Mouse (Mus musculus) CH12.LX (cell line): ENCODE data around the gene P4ha2. TPM values are rescaled to one million over a fixed set of nuclear protein-coding genes. Genes with fewer than 3 reads are reported as not detected.

Experiments used
- DNase-seq: peaks from one replicate; pipeline ENCODE4 v3.0.0-alpha.2; 2013; ENCODE audit errors: extremely low read depth
- H3K27ac ChIP-seq: 2 replicates; pipeline ENCODE4 v1.5.1; 2012; ENCODE audit warnings: low read depth, mild to moderate bottlenecking, control low read depth, moderate library complexity; ENCODE audit not compliant: insufficient read depth
- H3K27me3 ChIP-seq: replicated peaks from 2 replicates; pipeline ENCODE3; 2012; ENCODE audit warnings: inconsistent platforms
- H3K36me3 ChIP-seq, 2 experiments: replicated peaks in 1 of 2; 2 replicates each; pipeline versions ENCODE3 to v1.6.1; 2012; ENCODE audit warnings: inconsistent platforms in 1 of 2, low read length in 1 of 2, mild to moderate bottlenecking in 1 of 2, mixed read lengths in 1 of 2, moderate library complexity in 1 of 2; ENCODE audit not compliant: control insufficient read depth in 1 of 2, insufficient read depth in 1 of 2
- H3K4me1 ChIP-seq, 2 experiments: 2 replicates each; pipeline ENCODE4 v1.6.1; 2012; ENCODE audit warnings: inconsistent platforms in 1 of 2, moderate library complexity in 1 of 2; ENCODE audit not compliant: insufficient read depth in 2 of 2, control insufficient read depth in 1 of 2
- H3K4me2 ChIP-seq: 2 replicates; pipeline ENCODE4 v1.6.1; 2012; ENCODE audit warnings: low read depth, mild to moderate bottlenecking, control low read depth; ENCODE audit not compliant: poor library complexity, insufficient read depth, severe bottlenecking
- H3K4me3 ChIP-seq, 3 experiments: fragments of 150-350 bp in 1 of 3; sonication (generic) in 1 of 3; replicated peaks in 1 of 3; 2 replicates each; pipeline versions ENCODE3 to v1.5.1; 2011 to 2012; ENCODE audit warnings: low read depth in 2 of 3, low read length in 2 of 3, mild to moderate bottlenecking in 2 of 3, moderate library complexity in 2 of 3, control low read depth in 1 of 3, improper control_type of control experiment in 1 of 3, inconsistent platforms in 1 of 3, mixed read lengths in 1 of 3; ENCODE audit not compliant: poor library complexity in 1 of 3
- H3K79me2 ChIP-seq: replicated peaks from 2 replicates; pipeline ENCODE4 v1.6.1; 2012; ENCODE audit warnings: mild to moderate bottlenecking, moderate library complexity; ENCODE audit not compliant: control insufficient read depth, poor library complexity, insufficient read depth, severe bottlenecking; ENCODE audit errors: extremely low read depth
- H3K9ac ChIP-seq: 2 replicates; pipeline ENCODE4 v1.6.1; 2012; ENCODE audit warnings: low read depth, mild to moderate bottlenecking, control low read depth, moderate library complexity; ENCODE audit not compliant: insufficient read depth
- H3K9me3 ChIP-seq: replicated peaks from 2 replicates; pipeline ENCODE3; 2012; ENCODE audit warnings: low read length, inconsistent platforms, mixed read lengths
- CHD2 ChIP-seq: IDR thresholded peaks from 2 replicates; pipeline ENCODE4 v1.6.1; 2011; ENCODE audit warnings: low read length, improper control_type of control experiment
- E2F4 ChIP-seq: IDR thresholded peaks from 2 replicates; pipeline ENCODE4 v1.6.1; 2011; ENCODE audit warnings: low read depth, low read length, improper control_type of control experiment; ENCODE audit not compliant: insufficient replicate concordance
- ELF1 ChIP-seq: IDR thresholded peaks from 2 replicates; pipeline ENCODE4 v1.6.1; 2014; ENCODE audit warnings: low read depth, mild to moderate bottlenecking, inconsistent platforms, low read length, improper control_type of control experiment
- ETS1 ChIP-seq: conservative IDR thresholded peaks from 2 replicates; pipeline ENCODE4 v1.6.1; 2012; ENCODE audit warnings: low read depth, mild to moderate bottlenecking, inconsistent platforms, low read length, improper control_type of control experiment, moderate library complexity
- GABPA ChIP-seq: IDR thresholded peaks from 2 replicates; pipeline ENCODE4 v1.6.1; 2012; ENCODE audit warnings: low read depth, low read length, improper control_type of control experiment, inconsistent platforms; ENCODE audit not compliant: insufficient replicate concordance
- JUND ChIP-seq: conservative IDR thresholded peaks from 2 replicates; pipeline ENCODE4 v1.6.1; 2011; ENCODE audit warnings: low read depth, low read length, improper control_type of control experiment
- KAT2A ChIP-seq: IDR thresholded peaks from 2 replicates; pipeline ENCODE4 v1.6.1; 2012; ENCODE audit warnings: low read length, improper control_type of control experiment, inconsistent platforms; ENCODE audit not compliant: insufficient replicate concordance
- MAFK ChIP-seq: IDR thresholded peaks from 2 replicates; pipeline ENCODE4 v1.6.1; 2011; ENCODE audit warnings: low read length, improper control_type of control experiment; ENCODE audit not compliant: insufficient replicate concordance
- MAX ChIP-seq: IDR thresholded peaks from 2 replicates; pipeline ENCODE4 v1.6.1; 2011; ENCODE audit warnings: low read length, improper control_type of control experiment
- MYC ChIP-seq: IDR thresholded peaks from 2 replicates; pipeline ENCODE4 v1.6.1; 2011; ENCODE audit warnings: low read depth, mild to moderate bottlenecking, improper control_type of control experiment, low read length
- NELFE ChIP-seq: IDR thresholded peaks from 2 replicates; pipeline ENCODE4 v1.6.1; 2011; ENCODE audit warnings: low read depth, low read length, improper control_type of control experiment
- NRF1 ChIP-seq: IDR thresholded peaks from 2 replicates; pipeline ENCODE4 v1.6.1; 2014; ENCODE audit warnings: low read depth, mild to moderate bottlenecking, inconsistent platforms, low read length, improper control_type of control experiment, moderate library complexity
- PAX5 ChIP-seq: IDR thresholded peaks from 2 replicates; pipeline ENCODE4 v1.6.1; 2012; ENCODE audit warnings: low read length, inconsistent platforms, mixed read lengths
- POLR2A ChIP-seq: IDR thresholded peaks from 2 replicates; pipeline ENCODE4 v1.6.1; 2011; ENCODE audit warnings: low read depth, mild to moderate bottlenecking, improper control_type of control experiment, low read length
- POLR2AphosphoS2 ChIP-seq: IDR thresholded peaks from 2 replicates; pipeline ENCODE4 v1.6.1; 2011; ENCODE audit warnings: low read depth, low read length, improper control_type of control experiment
- RCOR1 ChIP-seq: conservative IDR thresholded peaks from 2 replicates; pipeline ENCODE4 v1.6.1; 2012; ENCODE audit warnings: low read depth, mild to moderate bottlenecking, inconsistent platforms, low read length, improper control_type of control experiment
- SIN3A ChIP-seq: IDR thresholded peaks from 2 replicates; pipeline ENCODE4 v1.6.1; 2012; ENCODE audit warnings: low read length, improper control_type of control experiment, inconsistent platforms
- SMC3 ChIP-seq: IDR thresholded peaks from 2 replicates; pipeline ENCODE4 v1.6.1; 2011; ENCODE audit warnings: low read depth, low read length, improper control_type of control experiment
- TCF12 ChIP-seq: IDR thresholded peaks from 2 replicates; pipeline ENCODE4 v1.6.1; 2014; ENCODE audit warnings: low read depth, mild to moderate bottlenecking, inconsistent platforms, low read length, improper control_type of control experiment
- UBTF ChIP-seq: IDR thresholded peaks from 2 replicates; pipeline ENCODE4 v1.6.1; 2012; ENCODE audit warnings: low read depth, mild to moderate bottlenecking, inconsistent platforms, low read length, improper control_type of control experiment, moderate library complexity
- USF2 ChIP-seq: conservative IDR thresholded peaks from 2 replicates; pipeline ENCODE4 v1.6.1; 2011; ENCODE audit warnings: low read depth, low read length, improper control_type of control experiment
- dilution Hi-C: fragments of 300-500 bp; cut with MboI; formaldehyde crosslinking; loops from 2 replicates; pipeline ENCODE4 v1.14.3; 2020; ENCODE audit warnings: low sequenced_read_pairs; ENCODE audit not compliant: extremely low pct_unique_long_range_greater_than_20kb, extremely low pct_ligation_motif_present
- in situ Hi-C: fragments of 300-500 bp; cut with MboI; formaldehyde crosslinking; loops from 3 replicates; pipeline ENCODE4 v1.14.3; 2019; ENCODE audit warnings: low sequenced_read_pairs, low pct_ligation_motif_present, low pct_unique_long_range_greater_than_20kb, mixed read lengths
- polyA plus RNA-seq: library from polyadenylated mRNA; unstranded; fragments of >175 nt; gene quantifications from 2 replicates; pipeline ENCODE4 v1.2.1, GENCODE M21; 2012; ENCODE audit warnings: low read depth; ENCODE audit not compliant: insufficient read length
- total RNA-seq, 2 experiments: library from RNA; depleted of rRNA; stranded (reverse); fragments of 300-350 nt in 1 of 2; fragments of >200 nt in 1 of 2; gene quantifications; 2 replicates each; pipeline ENCODE4 v1.2.3; 2012 to 2014

The P4ha2 gene
- total and polyA plus RNA-seq, 3 experiments, result 3.6 to 10.0 (median 7.9) TPM

DNA sequence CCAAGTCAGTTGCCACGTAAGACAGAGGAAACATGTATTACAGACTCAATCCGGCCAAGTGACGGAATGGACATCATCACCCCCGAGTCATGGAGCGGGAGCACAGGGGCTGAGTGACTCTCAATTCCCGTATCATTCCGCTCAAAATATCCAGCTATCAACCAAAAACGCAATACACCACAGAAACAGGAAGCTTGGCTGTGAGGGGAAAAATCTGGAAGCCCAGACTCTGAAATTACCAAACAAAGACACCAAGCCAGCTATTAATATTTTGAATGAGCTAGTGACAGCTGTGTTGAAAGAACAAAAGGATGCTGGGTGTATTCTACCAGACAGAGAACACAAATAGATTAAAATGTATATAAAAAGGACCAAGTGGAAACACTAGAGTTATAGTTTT is 57.7 kb downstream of the P4ha2 start:
- Histone ChIP-seq H3K36me3 (no peaks in the 10 kb centered on the region), H3K27me3 (no peaks in the 10 kb centered on the region), H3K79me2 (no peaks in the 10 kb centered on the region), H3K4me1 (peaks cover 9 to 56% of the 10 kb centered on the region in 2 experiments), H3K4me2 (no peak overlapping the region), H3K9ac (no peak overlapping the region), H3K9me3 (no peaks in the 10 kb centered on the region), H3K27ac (no peak overlapping the region), H3K4me3 (no peak overlapping the region)
- in situ Hi-C loops, result no loop called here
- dilution Hi-C loops, result no loop called here
- DNase-seq, result no peak
- no peak for TF ChIP-seq POLR2AphosphoS2
- TF ChIP-seq NRF1, result no peak
- TF ChIP-seq TCF12, result no peak
- no peak for TF ChIP-seq UBTF
- TF ChIP-seq KAT2A, result no peak
- no peak for TF ChIP-seq NELFE
- TF ChIP-seq SMC3, result no peak
- TF ChIP-seq RCOR1, result no peak
- TF ChIP-seq ETS1, result no peak

DNA sequence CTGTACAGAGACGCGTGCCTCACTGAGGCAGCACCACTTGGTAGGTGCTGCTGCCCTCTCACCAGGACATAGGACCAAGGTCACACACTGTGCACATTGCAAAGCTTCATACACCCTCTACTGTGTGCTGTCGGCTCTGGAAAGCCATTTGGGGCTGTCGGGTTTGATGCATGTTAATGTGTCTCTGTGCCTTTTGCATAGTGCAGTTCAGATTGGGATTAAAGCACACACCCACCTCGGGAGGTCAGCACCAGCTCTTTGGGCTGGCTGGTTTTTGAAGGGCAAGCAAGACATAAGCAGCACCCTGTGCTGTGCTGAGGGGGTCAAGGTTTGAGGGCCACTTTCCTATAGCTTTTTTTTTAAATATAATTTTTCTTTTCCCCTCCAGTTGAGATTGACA is 60.5 kb downstream of the P4ha2 start:
- no peak overlapping the region for H3K4me2 ChIP-seq
- no peaks in the 10 kb centered on the region for H3K9me3 ChIP-seq
- DNase-seq, result no peak
- dilution Hi-C loops (no loop called here), in situ Hi-C loops (no loop called here)
- H3K27me3 ChIP-seq, result no peaks in the 10 kb centered on the region
- H3K79me2 ChIP-seq, result no peaks in the 10 kb centered on the region
- peaks cover 8 to 65% of the 10 kb centered on the region in 2 experiments for H3K4me1 ChIP-seq
- no peak overlapping the region for H3K4me3 ChIP-seq
- H3K9ac ChIP-seq, result no peak overlapping the region
- no peaks in the 10 kb centered on the region for H3K36me3 ChIP-seq
- TF ChIP-seq SIN3A, result no peak
- TF ChIP-seq USF2, result no peak
- TF ChIP-seq MYC, result no peak
- TF ChIP-seq POLR2A, result no peak
- no peak for TF ChIP-seq ETS1
- TF ChIP-seq E2F4, result no peak
- TF ChIP-seq NELFE, result no peak
- no peak for TF ChIP-seq MAX
- no peak for TF ChIP-seq KAT2A
- no peak for TF ChIP-seq CHD2
- no peak for TF ChIP-seq UBTF
- TF ChIP-seq GABPA, result no peak
- no peak for TF ChIP-seq ELF1
- TF ChIP-seq JUND, result no peak
- TF ChIP-seq POLR2AphosphoS2, result no peak
- TF ChIP-seq NRF1, result no peak
- TF ChIP-seq MAFK, result no peak
- no peak for TF ChIP-seq PAX5
- H3K27ac ChIP-seq, result no peak overlapping the region
